In the genomic region with DNA sequence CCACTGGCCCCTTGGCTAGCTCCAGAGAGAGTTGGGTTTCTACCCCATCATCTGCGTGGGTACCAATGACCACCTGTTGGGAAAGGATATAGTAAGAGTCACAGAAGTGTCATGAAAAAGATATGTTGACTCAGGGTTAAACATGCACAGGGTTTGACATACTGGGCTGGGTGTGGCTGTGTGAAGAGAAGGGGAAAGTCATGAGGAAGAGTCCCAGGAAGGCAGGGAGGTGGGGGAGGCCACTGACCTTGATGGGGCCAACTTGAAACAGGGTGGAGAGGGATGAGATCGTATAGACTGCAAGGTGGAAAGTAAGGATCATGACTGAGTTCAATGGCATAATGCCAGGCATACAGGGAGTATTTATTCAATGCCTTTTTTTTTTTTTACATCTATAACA, we compare ENCODE assay signal across 26 mouse cellular contexts. TPM values are rescaled to one million over a fixed set of nuclear protein-coding genes. Genes with fewer than 3 reads are reported as not detected.
DNase-seq lines count a peak whose midpoint lies in the region; ATAC-seq lines count a peak whose summit lies in the region.
"Had no signal": no experiment of that assay in that cellular context is flagged by ENCODE, and none has a peak within 500 bp of the region (broad histone marks: within the 10 kb centered on the region; RNA-seq: fewer than 3 reads in every experiment).

No protein-coding gene starts in this region.

- peak overlapping the region; percentile 17; the same call in 1 of the 2 replicates for H3K4me3 ChIP-seq in embryonic facial prominence, embryonic 15.5 days (replicated peaks)
- H3K4me3 ChIP-seq in embryonic facial prominence, embryonic 10.5 days: no peak overlapping the region
- peak overlapping the region; percentile 26; the same call in 1 of the 2 replicates for H3K4me3 ChIP-seq in limb, embryonic 15.5 days
- no peak overlapping the region for H3K4me3 ChIP-seq in limb, embryonic 10.5 days
- peak overlapping the region; percentile 43; the same call in 1 of the 2 replicates for H3K4me3 ChIP-seq in intestine, embryonic 16.5 days (ENCODE audit: low read length)
- H3K4me3 ChIP-seq in stomach, embryonic 16.5 days (replicated peaks; ENCODE audit: low read length): peak overlapping the region; percentile 37; the same call in 1 of the 2 replicates
- H3K4me3 ChIP-seq: embryonic facial prominence, embryonic 13.5 days; forebrain, embryonic 10.5 days; forebrain, embryonic 13.5 days; heart, adult 2 months; heart, embryonic 10.5 days; heart, embryonic 13.5 days; hindbrain, embryonic 12.5 days had no signal

- no peak overlapping the region for H3K9ac ChIP-seq in embryonic facial prominence, embryonic 15.5 days
- H3K9ac ChIP-seq in limb, embryonic 15.5 days: no peak overlapping the region
- no peak overlapping the region for H3K9ac ChIP-seq in intestine, embryonic 16.5 days (ENCODE audit: low read depth, low read length)
- no peak overlapping the region for H3K9ac ChIP-seq in stomach, embryonic 16.5 days (ENCODE audit: low read length)
- H3K9ac ChIP-seq: embryonic facial prominence, embryonic 13.5 days; forebrain, embryonic 13.5 days; heart, embryonic 13.5 days; hindbrain, embryonic 12.5 days had no signal

- no peak overlapping the region for H3K4me2 ChIP-seq in embryonic facial prominence, embryonic 15.5 days (replicated peaks)
- H3K4me2 ChIP-seq in limb, embryonic 15.5 days: peak overlapping the region; percentile 13; the same call in 1 of the 2 replicates
- peak overlapping the region; percentile 44 for H3K4me2 ChIP-seq in intestine, embryonic 16.5 days (ENCODE audit: low read depth, low read length)
- H3K4me2 ChIP-seq in stomach, embryonic 16.5 days (ENCODE audit: low read depth, low read length): peak overlapping the region; percentile 43
- H3K4me2 ChIP-seq: embryonic facial prominence, embryonic 13.5 days; forebrain, embryonic 13.5 days; heart, embryonic 13.5 days; hindbrain, embryonic 12.5 days had no signal

- DNase-seq in embryonic facial prominence, embryonic 10.5 days (ENCODE audit: low spot score): no peak
- no peak for DNase-seq in limb, embryonic 10.5 days (ENCODE audit: low spot score)
- no peak for DNase-seq in thymus, postnatal 25 days
- DNase-seq in urinary bladder, adult 2 months (ENCODE audit: low spot score): no peak
- DNase-seq: adrenal gland, postnatal 10 days; adrenal gland, postnatal 36 days; cerebellum, adult 11 months; cerebellum, adult 2 months; cerebellum, adult 9-11 months; cerebellum, postnatal 25 days; gastrocnemius, postnatal 14 days; heart, adult 2 months had no signal

- no peak overlapping the region for H3K27ac ChIP-seq in embryonic facial prominence, embryonic 15.5 days (replicated peaks)
- H3K27ac ChIP-seq in embryonic facial prominence, embryonic 10.5 days (replicated peaks): no peak overlapping the region
- no peak overlapping the region for H3K27ac ChIP-seq in limb, embryonic 15.5 days
- no peak overlapping the region for H3K27ac ChIP-seq in limb, embryonic 10.5 days
- H3K27ac ChIP-seq in intestine, embryonic 16.5 days (ENCODE audit: low read length): no peak overlapping the region
- no peak overlapping the region for H3K27ac ChIP-seq in stomach, embryonic 16.5 days (ENCODE audit: low read length)
- H3K27ac ChIP-seq: embryonic facial prominence, embryonic 13.5 days; forebrain, embryonic 10.5 days; forebrain, embryonic 13.5 days; heart, adult 2 months; heart, embryonic 10.5 days; heart, embryonic 13.5 days; hindbrain, embryonic 12.5 days had no signal

- no peaks in the 10 kb centered on the region for H3K9me3 ChIP-seq in embryonic facial prominence, embryonic 15.5 days (replicated peaks)
- H3K9me3 ChIP-seq in embryonic facial prominence, embryonic 10.5 days: no peaks in the 10 kb centered on the region
- no peaks in the 10 kb centered on the region for H3K9me3 ChIP-seq in limb, embryonic 15.5 days
- H3K9me3 ChIP-seq in limb, embryonic 10.5 days (replicated peaks): no peaks in the 10 kb centered on the region
- no peaks in the 10 kb centered on the region for H3K9me3 ChIP-seq in intestine, embryonic 16.5 days (ENCODE audit: control insufficient read depth, low read length)
- no peaks in the 10 kb centered on the region for H3K9me3 ChIP-seq in stomach, embryonic 16.5 days (replicated peaks; ENCODE audit: control insufficient read depth, low read length)
- H3K9me3 ChIP-seq: embryonic facial prominence, embryonic 13.5 days; forebrain, embryonic 10.5 days; forebrain, embryonic 13.5 days; G1E; heart, embryonic 10.5 days; heart, embryonic 13.5 days; hindbrain, embryonic 12.5 days had no signal

- no peaks in the 10 kb centered on the region for H3K36me3 ChIP-seq in embryonic facial prominence, embryonic 15.5 days
- no peaks in the 10 kb centered on the region for H3K36me3 ChIP-seq in embryonic facial prominence, embryonic 10.5 days (replicated peaks)
- H3K36me3 ChIP-seq in limb, embryonic 15.5 days: no peaks in the 10 kb centered on the region
- H3K36me3 ChIP-seq in limb, embryonic 10.5 days: no peaks in the 10 kb centered on the region
- peaks cover 3% of the 10 kb centered on the region; the same call in 1 of the 2 replicates for H3K36me3 ChIP-seq in intestine, embryonic 16.5 days (ENCODE audit: control insufficient read depth, insufficient read depth, low read length)
- no peaks in the 10 kb centered on the region for H3K36me3 ChIP-seq in stomach, embryonic 16.5 days (ENCODE audit: control insufficient read depth, insufficient read depth, low read length)
- H3K36me3 ChIP-seq: embryonic facial prominence, embryonic 13.5 days; forebrain, embryonic 10.5 days; G1E; heart, embryonic 10.5 days; heart, embryonic 13.5 days; hindbrain, embryonic 12.5 days had no signal

- no peaks in the 10 kb centered on the region for H3K27me3 ChIP-seq in embryonic facial prominence, embryonic 15.5 days
- no peaks in the 10 kb centered on the region; the same call in 1 of the 2 replicates for H3K27me3 ChIP-seq in embryonic facial prominence, embryonic 10.5 days (replicated peaks; ENCODE audit: low read depth, poor library complexity, severe bottlenecking)
- no peaks in the 10 kb centered on the region for H3K27me3 ChIP-seq in limb, embryonic 15.5 days
- H3K27me3 ChIP-seq in limb, embryonic 10.5 days (ENCODE audit: low read depth, poor library complexity, severe bottlenecking): no peaks in the 10 kb centered on the region
- no peaks in the 10 kb centered on the region for H3K27me3 ChIP-seq in intestine, embryonic 16.5 days (replicated peaks; ENCODE audit: control insufficient read depth, insufficient read depth, low read length)
- H3K27me3 ChIP-seq in stomach, embryonic 16.5 days (ENCODE audit: control insufficient read depth, insufficient read depth, low read length): no peaks in the 10 kb centered on the region
- H3K27me3 ChIP-seq: embryonic facial prominence, embryonic 13.5 days; heart, embryonic 13.5 days; hindbrain, embryonic 12.5 days; Patski had no signal

- WGBS in embryonic facial prominence, embryonic 15.5 days: 56% methylated on average over 2 of the region's 2 CpGs
- WGBS in embryonic facial prominence, embryonic 10.5 days: 80% methylated on average over 2 of the region's 2 CpGs
- 60% methylated on average over 2 of the region's 2 CpGs for WGBS in limb, embryonic 15.5 days
- 72% methylated on average over 2 of the region's 2 CpGs for WGBS in limb, embryonic 10.5 days
- 47% methylated on average over 2 of the region's 2 CpGs for WGBS in intestine, embryonic 16.5 days
- 57% methylated on average over 2 of the region's 2 CpGs for WGBS in stomach, embryonic 16.5 days

- H3K4me1 ChIP-seq in embryonic facial prominence, embryonic 15.5 days: no peaks in the 10 kb centered on the region
- H3K4me1 ChIP-seq in embryonic facial prominence, embryonic 10.5 days: peaks cover 6% of the 10 kb centered on the region; the same call in 1 of the 2 replicates
- H3K4me1 ChIP-seq in limb, embryonic 15.5 days: peaks cover 22% of the 10 kb centered on the region
- H3K4me1 ChIP-seq in limb, embryonic 10.5 days: no peaks in the 10 kb centered on the region
- 0 out of 2 replicates have a peak, but pooled peaks cover 8% of the 10 kb centered on the region for H3K4me1 ChIP-seq in intestine, embryonic 16.5 days (ENCODE audit: control insufficient read depth, insufficient read depth, low read length)
- H3K4me1 ChIP-seq in stomach, embryonic 16.5 days (ENCODE audit: control insufficient read depth, insufficient read depth, low read length): no peaks in the 10 kb centered on the region
- H3K4me1 ChIP-seq: forebrain, embryonic 13.5 days; heart, embryonic 10.5 days; heart, embryonic 13.5 days had no signal

- no peak for ATAC-seq in embryonic facial prominence, embryonic 15.5 days (ENCODE audit: insufficient number of reproducible peaks, low FRiP score, low TSS enrichment, low read depth)
- ATAC-seq in limb, embryonic 15.5 days (ENCODE audit: insufficient number of reproducible peaks, low FRiP score, low TSS enrichment, low read depth): no peak
- ATAC-seq in intestine, embryonic 16.5 days: peak; percentile 75
- no peak for ATAC-seq in stomach, embryonic 16.5 days (ENCODE audit: insufficient read depth, low FRiP score)
- ATAC-seq: forebrain, embryonic 13.5 days; forebrain, embryonic 16.5 days; hindbrain, embryonic 16.5 days; Patski had no signal

RNA-seq across cellular contexts. Expression of a gene that starts 1.2 kb away (rescaled TPM):
- polyA plus RNA-seq in embryonic facial prominence, embryonic 15.5 days (2015; fragmentation: Nextera tagmentation; extraction: Ambion mirVana): 85.4 and 88.2 TPM in 2 replicates
- 0.82 and 1.5 TPM in 2 replicates for polyA plus RNA-seq in embryonic facial prominence, embryonic 10.5 days (2016; fragmentation: Nextera tagmentation; extraction: Ambion mirVana)
- 194 and 204 TPM in 2 replicates for polyA plus RNA-seq in limb, embryonic 15.5 days (2015; fragmentation: Nextera tagmentation; extraction: Ambion mirVana)
- polyA plus RNA-seq in limb, embryonic 10.5 days (2016; fragmentation: Nextera tagmentation; extraction: Ambion mirVana): 0.55 and 1.5 TPM in 2 replicates
- polyA plus RNA-seq in intestine, embryonic 16.5 days (2015; fragmentation: Nextera tagmentation; extraction: Ambion mirVana): 135 and 144 TPM in 2 replicates
- 112 and 154 TPM in 2 replicates for polyA plus RNA-seq in stomach, embryonic 16.5 days (2015; fragmentation: Nextera tagmentation; extraction: Ambion mirVana)
- polyA plus RNA-seq in urinary bladder, adult 2 months (2012; rRNA removed): not detected in 2 replicates
- polyA plus RNA-seq: G1E had no signal

Comparison
In these comparisons a context has a peak if more than half of its experiments do, and no peak if none do; other contexts are left out.
1. H3K4me3 ChIP-seq: peak in embryonic facial prominence, embryonic 15.5 days (single experiment), limb, embryonic 15.5 days (single experiment), intestine, embryonic 16.5 days (single experiment) and stomach, embryonic 16.5 days (single experiment); none in embryonic facial prominence, embryonic 10.5 days (single experiment) and limb, embryonic 10.5 days (single experiment).
2. RNA of a gene that starts 1.2 kb away (polyA plus RNA-seq): 194 to 204 TPM in limb, embryonic 15.5 days, 135 to 144 TPM in intestine, embryonic 16.5 days, 112 to 154 TPM in stomach, embryonic 16.5 days and 85.4 to 88.2 TPM in embryonic facial prominence, embryonic 15.5 days; 0.55 to 1.5 TPM in limb, embryonic 10.5 days, 0.82 to 1.5 TPM in embryonic facial prominence, embryonic 10.5 days and not detected in urinary bladder, adult 2 months; every median in the first group is over 10 times any median in the second.